Mouse (Mus musculus) stomach, postnatal 0 days (tissue): Measurements from ENCODE around the gene Dnajb8. TPM values are rescaled to one million over a fixed set of nuclear protein-coding genes. Genes with fewer than 3 reads are reported as not detected.

Source experiments
- ATAC-seq: fragments of 200-750 bp; cut with Nextera tagmentation; 2 replicates; pipeline ENCODE4 v1.8.0; 2017; ENCODE audit not compliant: low FRiP score, low TSS enrichment
- DNase-seq: peaks from one replicate; pipeline ENCODE4 v3.0.0-alpha.2; 2016; ENCODE audit warnings: low spot score
- H3K27ac ChIP-seq: fragments of 300-500 bp; sonication (generic); replicated peaks from 2 replicates; pipeline ENCODE4 v1.5.1; 2014; ENCODE audit warnings: mild to moderate bottlenecking, control low read depth
- H3K27me3 ChIP-seq: fragments of 300-500 bp; sonication (generic); 2 replicates; pipeline ENCODE4 v1.6.1; 2014; ENCODE audit warnings: low read length; ENCODE audit not compliant: control insufficient read depth, insufficient read depth
- H3K36me3 ChIP-seq: fragments of 300-500 bp; sonication (generic); 2 replicates; pipeline ENCODE4 v1.6.1; 2014; ENCODE audit warnings: low read length, mixed read lengths; ENCODE audit not compliant: control insufficient read depth, insufficient read depth
- H3K4me1 ChIP-seq: fragments of 300-500 bp; sonication (generic); replicated peaks from 2 replicates; pipeline ENCODE4 v1.6.1; 2014; ENCODE audit warnings: antibody characterized with exemption; ENCODE audit not compliant: control insufficient read depth, insufficient read depth
- H3K4me2 ChIP-seq: fragments of 300-500 bp; sonication (generic); replicated peaks from 2 replicates; pipeline ENCODE4 v1.6.1; 2014; ENCODE audit warnings: low read depth, mild to moderate bottlenecking, control low read depth, moderate library complexity
- H3K4me3 ChIP-seq: fragments of 300-500 bp; sonication (generic); 2 replicates; pipeline ENCODE4 v1.5.1; 2014; ENCODE audit warnings: low read depth, low read length, control low read depth
- H3K9ac ChIP-seq: fragments of 300-500 bp; sonication (generic); 2 replicates; pipeline ENCODE4 v1.6.1; 2014; ENCODE audit warnings: mild to moderate bottlenecking, low read length, control low read depth, mixed read lengths
- H3K9me3 ChIP-seq: fragments of 300-500 bp; sonication (generic); 2 replicates; pipeline ENCODE4 v1.6.1; 2016; ENCODE audit warnings: low read length; ENCODE audit not compliant: control insufficient read depth
- CTCF ChIP-seq: IDR thresholded peaks from 2 replicates; pipeline ENCODE4 v1.5.1; 2016; ENCODE audit warnings: antibody characterized with exemption, low read depth, mild to moderate bottlenecking, moderate library complexity
- EP300 ChIP-seq: optimal IDR thresholded peaks from 2 replicates; pipeline ENCODE3; 2016; ENCODE audit warnings: antibody characterized with exemption
- WGBS: fragments of 180-500 bp; shearing (Covaris S2); extraction: QIAGEN DNeasy Blood & Tissue Kit; methylation state at CpG from one replicate; pipeline ENCODE4 v1.1.7; 2014; 5-methylcytosine and 5-hydroxymethylcytosine counted together
- polyA plus RNA-seq: library from polyadenylated mRNA; unstranded; fragments of >200 nt; fragmentation: Nextera tagmentation; extraction: Ambion mirVana; gene quantifications from 2 replicates; pipeline ENCODE4 v1.2.1, GENCODE M21; 2015

Dnajb8 gene
- polyA plus RNA-seq, 1 experiment from 2014 or later: not detected

- H3K9me3 ChIP-seq: no peaks in the 10 kb centered on the region
- DNase-seq: no peak
- no peak overlapping the region for H3K9ac ChIP-seq
- no peak overlapping the region for H3K4me2 ChIP-seq
- no peaks in the 10 kb centered on the region for H3K4me1 ChIP-seq
- H3K27ac ChIP-seq: no peak overlapping the region
- TF ChIP-seq EP300 (no peak), CTCF (no peak)
- no peak overlapping the region for H3K4me3 ChIP-seq
- H3K36me3 ChIP-seq: peaks cover 3% of the 10 kb centered on the region; the same call in 1 of the 2 replicates
- WGBS: 85% methylated on average over 3 of the region's 3 CpGs
- no peaks in the 10 kb centered on the region for H3K27me3 ChIP-seq
- no peak for ATAC-seq
Measured at GRCm38 (mm10) chr6:88259621-88260020, 37.6 kb downstream of the Dnajb8 start.

- H3K9ac ChIP-seq: no peak overlapping the region
- WGBS: 77% methylated on average over 3 of the region's 3 CpGs
- H3K27ac ChIP-seq: no peak overlapping the region
- no peak for TF ChIP-seq CTCF
- TF ChIP-seq EP300: no peak
- H3K9me3 ChIP-seq: no peaks in the 10 kb centered on the region
- no peak overlapping the region for H3K4me3 ChIP-seq
- H3K4me2 ChIP-seq: no peak overlapping the region
- DNase-seq: no peak
- no peaks in the 10 kb centered on the region for H3K27me3 ChIP-seq
- ATAC-seq: no peak
- no peaks in the 10 kb centered on the region for H3K4me1 ChIP-seq
- H3K36me3 ChIP-seq: peaks cover 3% of the 10 kb centered on the region; the same call in 1 of the 2 replicates
Measured at GRCm38 (mm10) chr6:88260645-88261044, 38.6 kb downstream of the Dnajb8 start.

- no peaks in the 10 kb centered on the region for H3K27me3 ChIP-seq
- no peak overlapping the region for H3K4me2 ChIP-seq
- no peaks in the 10 kb centered on the region for H3K9me3 ChIP-seq
- no peak overlapping the region for H3K4me3 ChIP-seq
- H3K27ac ChIP-seq: no peak overlapping the region
- DNase-seq: no peak
- H3K4me1 ChIP-seq: no peaks in the 10 kb centered on the region
- no peak for ATAC-seq
- H3K36me3 ChIP-seq: peaks cover 3% of the 10 kb centered on the region; the same call in 1 of the 2 replicates
- TF ChIP-seq CTCF (no peak), EP300 (no peak)
- no peak overlapping the region for H3K9ac ChIP-seq
- WGBS: 80% methylated on average over 9 of the region's 9 CpGs
Measured at GRCm38 (mm10) chr6:88262160-88262559, 40.1 kb downstream of the Dnajb8 start.

GRCm38 (mm10) chr6:88265355-88265754 is 43.3 kb downstream of the Dnajb8 start:
- no peak for ATAC-seq

GRCm38 (mm10) chr6:88266055-88266454 is 44.0 kb downstream of the Dnajb8 start:
- TF ChIP-seq CTCF (no peak), EP300 (no peak)
- no peak overlapping the region for H3K9ac ChIP-seq
- no peak overlapping the region for H3K4me3 ChIP-seq
- 81% methylated on average over 3 of the region's 3 CpGs for WGBS
- H3K9me3 ChIP-seq: no peaks in the 10 kb centered on the region
- no peaks in the 10 kb centered on the region for H3K4me1 ChIP-seq
- DNase-seq (no peak), ATAC-seq (no peak)
- no peaks in the 10 kb centered on the region for H3K27me3 ChIP-seq
- no peak overlapping the region for H3K4me2 ChIP-seq
- H3K36me3 ChIP-seq: no peaks in the 10 kb centered on the region
- no peak overlapping the region for H3K27ac ChIP-seq

More at GRCm38 (mm10) chr6:88265355-88265754, 43.3 kb downstream of the Dnajb8 start:
- Histone ChIP-seq H3K4me3 (no peak overlapping the region), H3K27me3 (no peaks in the 10 kb centered on the region), H3K4me1 (no peaks in the 10 kb centered on the region), H3K9me3 (no peaks in the 10 kb centered on the region), H3K4me2 (no peak overlapping the region), H3K27ac (no peak overlapping the region), H3K9ac (no peak overlapping the region), H3K36me3 (no peaks in the 10 kb centered on the region)
- no peak for DNase-seq
- 94% methylated on average over 1 of the region's 1 CpGs for WGBS
- TF ChIP-seq EP300 (no peak), CTCF (no peak)

- TF ChIP-seq CTCF (no peak), EP300 (no peak)
- Histone ChIP-seq H3K27ac (no peak overlapping the region), H3K9me3 (no peaks in the 10 kb centered on the region), H3K4me3 (no peak overlapping the region), H3K36me3 (no peaks in the 10 kb centered on the region), H3K27me3 (no peaks in the 10 kb centered on the region), H3K4me1 (no peaks in the 10 kb centered on the region), H3K4me2 (no peak overlapping the region), H3K9ac (no peak overlapping the region)
- no peak for DNase-seq
- no peak for ATAC-seq
- WGBS: 82% methylated on average over 3 of the region's 3 CpGs
Measured at GRCm38 (mm10) chr6:88267068-88267467, 45.0 kb downstream of the Dnajb8 start.
